Mouse (Mus musculus): Measurements from ENCODE around the gene Smyd3.

DNA sequence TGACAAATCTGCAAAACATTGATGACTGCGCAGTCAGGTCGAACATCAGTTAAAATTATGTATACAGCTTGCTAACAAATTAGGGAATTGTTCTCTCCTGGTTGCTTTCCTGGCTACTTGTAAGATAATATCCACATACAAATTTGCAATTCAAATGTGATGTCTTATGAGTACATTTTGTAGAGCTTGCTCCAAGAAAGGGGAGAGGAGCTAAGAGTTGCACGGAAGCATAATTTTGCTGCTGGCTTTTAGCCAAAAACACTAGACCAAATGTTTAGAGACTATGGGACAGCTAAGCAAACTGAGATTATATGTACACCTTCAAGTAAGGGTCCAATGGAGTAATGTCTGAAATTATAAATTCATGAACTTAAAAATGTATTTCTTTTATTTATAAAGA, 146.7 kb downstream of the Smyd3 start:
- no peak for TF ChIP-seq CTCF (IDR thresholded peaks at IDR 0.05; ENCODE audit: control insufficient read depth, insufficient read depth, insufficient read length)
- TF ChIP-seq CEBPB (IDR thresholded peaks at IDR 0.05; ENCODE audit: low read depth) = no peak

Data from C2C12 (cell line).